Mouse (Mus musculus): ENCODE data around the gene Khsrp.

Khsrp gene

GRCm38 (mm10) chr17:57030931-57031660, at the start of gene Khsrp:
TSS of gene Khsrp (minus strand) at chr17:57031522.
- peak; percentile 39 for DNase-seq (ENCODE audit: low spot score)

DNA sequence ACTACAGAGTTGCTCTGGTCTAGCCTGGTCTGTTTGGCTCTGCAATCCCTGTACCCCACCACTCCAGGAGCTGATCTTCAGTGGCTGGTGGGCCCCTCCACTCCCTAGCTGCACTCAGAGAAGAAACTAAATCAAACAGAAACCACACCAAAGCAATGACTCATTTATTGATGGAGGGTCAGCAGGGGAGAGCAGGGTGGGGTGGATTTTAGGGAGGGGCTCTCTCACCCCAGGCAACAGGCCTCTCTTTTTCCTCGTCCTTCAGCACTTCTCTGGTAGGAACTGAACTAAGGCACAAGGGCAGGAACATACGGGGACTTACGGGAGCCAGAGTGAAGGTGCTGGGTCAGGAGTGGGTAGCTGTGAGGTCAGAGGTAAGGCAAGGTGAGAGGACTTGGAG, 48.6 kb upstream of the Khsrp start:
- DNase-seq (ENCODE audit: low spot score) = no peak

DNA sequence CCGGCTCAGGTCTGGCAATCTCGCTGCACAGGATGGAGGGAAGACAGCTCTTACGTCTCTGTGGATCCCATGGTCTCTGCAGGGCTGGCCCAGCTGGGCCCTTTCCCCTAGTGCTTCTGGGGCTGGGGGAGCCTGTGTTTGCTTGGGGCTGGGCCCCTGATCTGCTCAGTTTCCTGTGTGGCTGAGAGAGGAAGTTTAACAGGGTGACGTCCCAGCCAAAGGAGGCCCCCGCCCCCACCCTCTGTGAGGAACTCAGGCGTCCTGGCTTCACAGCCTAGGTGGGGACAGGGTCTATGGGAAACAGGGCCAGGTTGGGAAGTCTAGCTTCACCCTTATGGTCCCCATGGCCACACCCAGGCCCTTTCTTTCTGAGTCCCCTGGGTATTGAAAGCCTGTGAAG, 47.0 kb upstream of the Khsrp start, which contains the start of gene Dennd1c:
Gene Dennd1c (minus strand): TSS at position 179 of the 400 bp plus-strand sequence.
- peak; percentile 78 for DNase-seq (ENCODE audit: low spot score)

DNA sequence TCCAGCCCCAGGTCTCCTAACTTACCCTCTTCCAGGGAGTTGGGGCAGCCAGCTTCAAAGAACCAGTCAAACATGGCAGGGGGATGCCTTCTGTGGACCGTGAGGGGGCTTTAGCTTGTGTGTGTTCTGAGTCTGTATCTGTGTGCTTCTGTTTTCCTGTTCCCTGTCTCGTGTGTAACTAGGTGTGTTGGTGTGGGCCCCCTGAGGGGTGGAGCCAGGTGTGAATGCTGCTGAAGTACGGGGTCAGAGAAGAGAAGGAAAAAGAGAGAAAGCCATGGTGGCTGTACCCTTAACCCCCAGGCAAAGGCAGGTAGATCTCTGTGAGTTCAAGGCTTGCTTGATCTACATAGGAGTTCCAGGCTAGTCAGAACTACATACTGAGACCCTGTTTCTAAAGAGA, 45.6 kb upstream of the Khsrp start:
- DNase-seq (ENCODE audit: low spot score) = no peak

DNA sequence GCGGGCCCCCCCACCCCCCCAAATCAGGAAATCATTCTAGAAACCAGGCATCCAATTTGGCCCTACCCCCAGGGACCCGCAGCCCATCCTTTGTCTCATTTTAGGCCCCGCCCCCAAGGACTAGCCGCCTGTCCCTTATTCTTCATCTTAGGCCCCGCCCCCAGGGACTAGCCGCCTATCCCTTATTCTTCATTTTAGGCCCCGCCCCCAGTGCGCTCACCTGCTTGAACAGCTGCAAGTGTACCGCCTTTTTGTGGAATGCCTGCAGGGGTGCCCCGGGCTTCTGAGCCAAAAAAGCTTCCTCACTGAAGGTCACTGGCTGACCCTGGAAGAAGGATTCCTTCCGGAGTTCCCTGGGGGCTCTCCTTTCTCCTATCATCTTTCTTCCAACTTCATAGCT, 39.4 kb upstream of the Khsrp start:
- DNase-seq (ENCODE audit: low spot score) = no peak

- no peak for DNase-seq (ENCODE audit: low spot score)
These were observed 39.0 kb upstream of the Khsrp start for GRCm38 (mm10) chr17:57070272-57070671.

GRCm38 (mm10) chr17:57066908-57067307, 35.6 kb upstream of the Khsrp start:
- no peak for DNase-seq (ENCODE audit: low spot score)

DNA sequence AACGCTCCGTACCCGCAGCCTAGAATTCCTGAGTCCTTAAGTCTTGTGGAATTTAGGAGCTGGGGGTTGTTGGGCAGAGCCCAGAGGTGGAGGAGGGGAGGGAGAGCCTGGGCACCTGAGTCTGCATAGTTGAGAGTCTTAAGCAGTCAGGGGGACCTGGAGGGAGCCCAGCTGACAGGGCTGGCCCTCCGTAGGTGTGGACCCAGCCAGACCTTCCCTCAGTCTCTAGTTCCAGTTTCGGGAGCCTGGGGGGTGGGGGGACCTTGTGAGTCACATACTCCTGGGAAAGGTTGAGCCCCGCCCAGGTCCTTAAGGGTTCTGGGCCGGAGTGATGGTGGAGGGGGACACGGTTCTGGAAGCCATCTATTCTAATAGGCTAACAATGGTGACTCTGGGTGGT, 31.7 kb upstream of the Khsrp start:
- DNase-seq (ENCODE audit: low spot score) = no peak

- DNase-seq (ENCODE audit: low spot score) = no peak
These were observed 31.2 kb upstream of the Khsrp start for GRCm38 (mm10) chr17:57062548-57062947.

- peak; percentile 48 for DNase-seq (ENCODE audit: low spot score)
These were observed 30.7 kb upstream of the Khsrp start for GRCm38 (mm10) chr17:57062011-57062521.

GRCm38 (mm10) chr17:57061069-57061468, 29.7 kb upstream of the Khsrp start:
- DNase-seq (ENCODE audit: low spot score) = peak; percentile 27

DNA sequence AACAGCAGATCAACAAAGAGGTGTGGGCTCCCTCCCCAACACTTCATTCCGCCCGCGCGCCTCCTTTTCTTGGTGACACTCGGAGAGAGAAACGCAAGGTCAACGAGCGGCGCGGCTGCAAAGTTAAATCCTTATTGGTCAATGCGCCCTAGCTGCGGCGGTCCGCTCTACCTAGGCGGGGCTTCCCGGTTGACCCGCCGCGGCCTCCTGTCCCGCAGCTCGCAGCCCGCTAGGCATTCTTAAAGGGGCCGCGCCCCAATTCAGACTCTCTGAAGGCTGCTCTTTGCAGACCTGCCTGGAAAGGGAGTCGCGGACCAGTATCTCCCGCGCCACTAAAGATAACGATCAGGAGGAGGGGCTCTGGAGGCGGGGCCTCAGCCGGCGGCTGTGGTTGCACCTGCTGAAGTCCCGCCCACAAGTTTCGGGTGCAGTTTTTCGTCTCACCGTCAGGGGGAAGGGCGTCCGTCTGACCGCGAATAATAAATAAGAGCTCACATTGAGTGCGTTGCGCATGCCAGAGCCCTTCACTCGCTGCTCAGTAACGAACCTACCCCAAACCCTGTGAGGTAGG, 29.0 kb upstream of the Khsrp start:
- DNase-seq (ENCODE audit: low spot score) = peak; percentile 97

GRCm38 (mm10) chr17:57059486-57059977, 28.2 kb upstream of the Khsrp start, which contains the start of gene Slc25a23:
TSS of gene Slc25a23 (minus strand) at chr17:57059863.
- peak; percentile 58 for DNase-seq (ENCODE audit: low spot score)

DNA sequence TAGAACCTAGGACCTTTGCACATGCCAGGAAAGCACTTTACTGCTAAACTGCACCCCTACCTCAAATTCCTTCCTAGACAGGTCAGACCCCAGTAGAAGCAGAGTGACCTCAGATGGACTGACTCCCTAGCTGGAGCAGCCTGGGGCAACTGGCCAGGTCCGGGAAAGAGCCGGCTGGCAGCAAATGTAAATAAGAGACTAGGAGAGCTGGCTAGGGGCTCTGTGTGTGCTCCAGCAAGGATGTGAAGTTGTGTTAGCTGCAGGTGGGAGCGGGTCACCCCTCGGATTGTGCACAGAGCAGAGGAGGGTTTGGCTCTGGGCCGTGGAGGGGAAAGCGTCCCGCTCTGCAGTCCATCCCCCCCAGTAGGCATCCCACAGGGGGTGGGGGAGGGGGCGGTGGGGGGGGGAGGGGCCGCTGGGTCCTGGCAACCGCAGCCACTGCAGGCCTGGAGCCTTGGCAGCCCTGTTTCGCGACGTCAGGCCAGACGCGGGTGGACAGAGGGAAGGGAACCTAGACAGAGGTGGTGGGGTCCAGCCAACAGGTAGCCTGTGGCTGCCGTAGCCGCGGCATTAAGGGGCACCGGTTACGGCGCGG, 27.7 kb upstream of the Khsrp start, which contains the start of gene Crb3:
Gene Crb3 (plus strand): TSS at position 215 of the 595 bp plus-strand sequence.
- no peak for DNase-seq (ENCODE audit: low spot score)

- DNase-seq (ENCODE audit: low spot score) = no peak
These were observed 24.9 kb upstream of the Khsrp start for GRCm38 (mm10) chr17:57056246-57056645.

DNA sequence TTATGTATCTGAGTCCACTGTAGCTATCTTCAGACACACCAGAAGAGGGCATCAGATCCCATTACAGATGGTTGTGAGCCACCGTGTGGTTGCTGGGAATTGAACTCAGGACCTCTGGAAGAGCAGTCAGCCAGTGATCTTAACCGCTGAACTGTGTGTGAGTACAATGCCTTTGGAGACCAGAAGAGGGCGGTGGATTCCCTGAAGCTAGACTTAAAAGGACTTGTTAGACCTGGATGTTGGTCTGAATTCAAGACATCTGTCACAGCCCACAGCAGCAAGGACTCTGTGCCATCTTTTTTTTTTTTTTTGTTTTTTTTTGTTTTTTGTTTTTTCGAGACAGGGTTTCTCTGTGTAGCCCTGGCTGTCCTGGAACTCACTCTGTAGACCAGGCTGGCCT, 20.4 kb upstream of the Khsrp start:
- peak; percentile 36 for DNase-seq (ENCODE audit: low spot score)

- DNase-seq (ENCODE audit: low spot score) = no peak
These were observed 17.5 kb upstream of the Khsrp start for GRCm38 (mm10) chr17:57048816-57049215.

- DNase-seq (ENCODE audit: low spot score) = no peak
These were observed 16.1 kb upstream of the Khsrp start for GRCm38 (mm10) chr17:57047406-57047805.

GRCm38 (mm10) chr17:57041554-57041953, 10.2 kb upstream of the Khsrp start, which contains the start of gene Slc25a41:
TSS of gene Slc25a41 (minus strand) at chr17:57041654.
- DNase-seq (ENCODE audit: low spot score) = no peak

- DNase-seq (ENCODE audit: low spot score) = no peak
These were observed 7.7 kb upstream of the Khsrp start for GRCm38 (mm10) chr17:57038978-57039377.

DNA sequence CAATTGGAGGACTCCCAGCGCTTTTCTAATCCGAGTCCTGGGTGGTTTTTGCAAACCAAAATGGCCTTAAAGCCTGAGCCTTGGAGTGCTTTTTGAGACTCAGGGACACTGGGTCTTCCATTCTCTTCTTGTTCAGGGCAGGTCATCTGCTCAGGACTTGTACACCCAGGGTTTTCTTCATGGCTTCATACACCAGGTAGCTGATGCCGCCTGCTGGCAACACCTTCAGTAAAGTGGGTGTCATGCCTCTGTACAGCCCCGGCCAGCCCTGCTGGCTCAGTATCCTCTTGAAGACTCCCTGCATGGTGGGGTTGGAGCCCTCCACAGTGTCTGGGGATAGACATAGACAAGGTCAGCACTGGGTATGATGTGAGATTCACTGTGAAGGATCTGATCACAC, 1.5 kb upstream of the Khsrp start:
- no peak for DNase-seq (ENCODE audit: low spot score)

DNA sequence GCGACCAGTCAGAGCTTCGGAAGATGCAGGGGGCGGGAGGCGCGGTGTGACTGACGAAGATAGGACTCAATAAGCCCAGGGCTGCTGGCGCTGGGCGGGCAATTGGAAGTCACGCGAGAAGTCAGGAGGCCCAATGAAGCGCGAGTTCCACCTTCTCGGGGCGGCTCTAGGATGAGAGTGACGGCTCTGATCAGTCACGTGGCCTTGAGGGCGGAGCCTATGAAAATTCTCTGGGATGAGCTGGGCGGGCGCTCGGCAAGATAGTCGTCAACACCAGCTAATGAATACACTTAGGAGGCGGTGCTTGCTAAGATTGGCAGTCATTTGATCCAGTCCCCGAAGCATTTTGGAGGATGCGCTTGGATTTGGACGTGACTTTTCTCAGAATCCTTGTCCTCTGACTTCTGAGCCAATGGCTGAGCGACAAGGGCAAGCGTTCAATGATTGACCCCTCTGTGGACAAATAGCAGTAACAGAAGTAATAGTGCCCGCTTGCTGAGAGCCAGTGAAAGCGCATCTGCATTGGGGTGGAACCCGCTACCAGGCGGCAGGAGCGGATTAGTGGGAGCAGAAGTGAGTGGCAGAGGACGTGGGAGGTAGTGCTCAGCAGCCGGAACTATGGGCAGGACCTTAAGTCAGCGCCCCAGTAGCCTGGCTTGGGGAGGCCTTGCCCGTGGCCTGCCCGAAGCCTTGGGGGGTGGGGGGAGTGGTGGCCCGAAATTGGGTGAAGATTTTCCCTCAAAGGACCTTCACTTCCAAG, 519 bp upstream of the Khsrp start:
- DNase-seq (ENCODE audit: low spot score) = peak; percentile 100
